Mouse (Mus musculus) heart, postnatal 0 days (tissue): ENCODE results near the gene Sumf1.

ENCODE experiments used
- CTCF ChIP-seq: IDR thresholded peaks from 2 replicates; pipeline ENCODE4 v1.5.1; 2016; ENCODE audit warnings: antibody characterized with exemption, control low read depth, low read depth
- EP300 ChIP-seq: IDR thresholded peaks from 2 replicates; pipeline ENCODE4 v1.6.1; 2016; ENCODE audit warnings: antibody characterized with exemption, low read depth

- TF ChIP-seq CTCF (peak; percentile 78), EP300 (no peak)
Observed at GRCm38 (mm10) chr6:108098171-108098845, 87.1 kb downstream of the Sumf1 start.
